Mouse (Mus musculus) G1E (cell line): ENCODE measurements around the gene Tmem168. TPM values are rescaled to one million over a fixed set of nuclear protein-coding genes. Genes with fewer than 3 reads are reported as not detected.

Experiments
- ATAC-seq: 2 replicates; pipeline ENCODE4 v1.8.0; 2016; ENCODE audit warnings: mild to moderate bottlenecking; ENCODE audit not compliant: insufficient number of reproducible peaks, poor library complexity, low FRiP score, severe bottlenecking; ENCODE audit errors: extremely low read depth
- DNase-seq: peaks from one replicate; pipeline ENCODE4 v3.0.0; 2012; ENCODE audit warnings: low spot score
- H3K27me3 ChIP-seq: 2 replicates; pipeline ENCODE4 v1.6.1; 2012; ENCODE audit warnings: mild to moderate bottlenecking, low read length, inconsistent platforms; ENCODE audit not compliant: insufficient read depth
- H3K36me3 ChIP-seq: replicated peaks from 2 replicates; pipeline ENCODE3; 2012; ENCODE audit warnings: mild to moderate bottlenecking, inconsistent platforms
- H3K4me1 ChIP-seq: 2 replicates; pipeline ENCODE4 v1.6.1; 2012; ENCODE audit warnings: low read depth, low read length, inconsistent platforms, mixed read lengths; ENCODE audit not compliant: insufficient read depth
- H3K4me3 ChIP-seq: 2 replicates; pipeline ENCODE4 v1.5.1; 2012; ENCODE audit warnings: low read depth, mild to moderate bottlenecking, inconsistent platforms, low read length, moderate library complexity, mixed read lengths
- H3K9me3 ChIP-seq: replicated peaks from 2 replicates; pipeline ENCODE4 v1.6.1; 2012; ENCODE audit warnings: inconsistent platforms
- CTCF ChIP-seq: IDR thresholded peaks from 2 replicates; pipeline ENCODE4 v1.5.1; 2012; ENCODE audit warnings: low read depth, low read length, inconsistent platforms, mixed read lengths
- GATA1 ChIP-seq: IDR thresholded peaks from 2 replicates; pipeline ENCODE4 v1.6.1; 2012; ENCODE audit warnings: borderline replicate concordance, low read length, inconsistent platforms, mixed read lengths
- GATA2 ChIP-seq: IDR thresholded peaks from 2 replicates; pipeline ENCODE4 v1.6.1; 2012; ENCODE audit warnings: low read depth, low read length, inconsistent platforms, borderline replicate concordance
- POLR2AphosphoS5 ChIP-seq: IDR thresholded peaks from 2 replicates; pipeline ENCODE4 v1.6.1; 2012; ENCODE audit warnings: low read depth, low read length, inconsistent platforms; ENCODE audit not compliant: insufficient replicate concordance
- TAL1 ChIP-seq: conservative IDR thresholded peaks from 2 replicates; pipeline ENCODE4 v1.6.1; 2012; ENCODE audit warnings: low read depth, low read length, inconsistent platforms, mixed read lengths
- polyA plus RNA-seq: library from polyadenylated mRNA; stranded (reverse); fragments of >175 nt; gene quantifications from 2 replicates; pipeline ENCODE4 v1.2.3, GENCODE M21; 2012
- total RNA-seq, 2 experiments: library from RNA; stranded (forward) in 1 of 2; stranded (reverse) in 1 of 2; fragments of 200-1000 nt in 1 of 2; fragments of >200 nt in 1 of 2; fragmentation: Nextera tagmentation in 1 of 2; gene quantifications; 2 replicates each; pipeline ENCODE4 v1.2.3; 2014 to 2017

The Tmem168 gene
- total and polyA plus RNA-seq, 3 experiments = 9.7 to 50.0 (median 41.6) TPM

DNA sequence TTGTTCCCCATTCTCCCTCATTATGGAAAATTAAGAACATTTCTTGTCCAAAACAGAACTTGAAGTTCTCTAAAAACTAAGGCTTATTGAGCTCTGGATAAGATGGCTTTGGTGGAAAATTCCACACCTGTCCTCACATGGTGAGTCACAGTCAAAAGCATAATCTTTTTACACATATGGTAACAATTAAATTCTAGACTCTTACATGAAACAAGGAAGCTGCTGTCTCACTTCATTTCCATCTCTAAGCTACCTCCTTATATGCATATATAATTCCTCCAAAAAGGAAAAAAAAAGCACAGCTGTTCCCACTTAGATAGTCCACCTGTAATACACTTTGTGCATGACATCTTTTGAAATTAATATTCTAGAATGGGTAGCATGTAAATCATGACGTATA is 24.7 kb upstream of the Tmem168 start:
- ATAC-seq (no peak), DNase-seq (no peak)
- TF ChIP-seq CTCF (no peak), GATA2 (no peak), GATA1 (no peak), POLR2AphosphoS5 (no peak), TAL1 (no peak)
- no peaks in the 10 kb centered on the region for H3K4me1 ChIP-seq
- peaks cover 18% of the 10 kb centered on the region for H3K36me3 ChIP-seq
- H3K4me3 ChIP-seq = no peak overlapping the region
- no peaks in the 10 kb centered on the region for H3K9me3 ChIP-seq
- H3K27me3 ChIP-seq = no peaks in the 10 kb centered on the region

DNA sequence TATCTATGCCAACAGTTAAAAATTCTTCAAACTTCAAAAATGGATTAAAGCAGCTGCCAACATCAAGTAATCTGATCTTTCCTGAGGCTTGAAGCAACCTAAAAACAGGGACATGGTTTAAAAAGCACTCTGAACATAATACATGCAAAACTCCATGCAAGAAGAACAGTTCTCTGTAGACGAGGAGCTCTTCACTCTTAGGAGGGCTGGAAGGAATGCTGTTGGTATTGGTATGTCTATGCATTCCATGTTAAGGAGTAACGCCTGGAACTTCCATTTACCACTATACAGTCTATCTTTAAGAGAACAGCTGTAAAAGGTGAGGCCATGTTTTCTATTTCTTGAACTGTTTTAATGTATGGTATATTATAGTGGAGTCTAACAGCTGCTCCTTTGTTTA is 22.7 kb upstream of the Tmem168 start:
- H3K4me1 ChIP-seq = no peaks in the 10 kb centered on the region
- DNase-seq (no peak), ATAC-seq (no peak)
- no peak for TF ChIP-seq POLR2AphosphoS5
- no peak for TF ChIP-seq CTCF
- TF ChIP-seq GATA1 = no peak
- no peaks in the 10 kb centered on the region for H3K27me3 ChIP-seq
- no peak overlapping the region for H3K4me3 ChIP-seq
- no peaks in the 10 kb centered on the region for H3K9me3 ChIP-seq
- peaks cover 18% of the 10 kb centered on the region for H3K36me3 ChIP-seq

DNA sequence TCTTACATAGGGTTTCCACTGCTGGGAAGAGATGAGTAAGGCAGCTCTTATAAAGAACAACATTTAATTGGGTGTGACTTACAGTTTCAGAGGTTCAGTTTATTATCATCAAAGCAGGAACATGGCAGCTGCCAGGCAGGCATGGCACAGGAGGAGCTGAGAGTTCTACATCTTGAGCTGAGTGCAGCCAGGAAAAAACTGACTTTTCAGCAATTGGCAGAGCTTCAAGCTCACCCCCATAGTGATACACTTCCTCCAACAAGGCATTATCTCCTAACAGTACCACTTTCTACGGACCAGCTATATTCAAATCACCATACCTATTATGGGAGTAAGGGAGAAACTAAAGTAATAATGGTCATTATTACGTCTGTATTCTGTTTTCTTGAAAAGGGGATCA is 11.7 kb upstream of the Tmem168 start:
- no peak for DNase-seq
- no peak for ATAC-seq
- H3K9me3 ChIP-seq = no peaks in the 10 kb centered on the region
- no peak overlapping the region for H3K4me3 ChIP-seq
- no peak for TF ChIP-seq GATA2
- TF ChIP-seq GATA1 = no peak
- TF ChIP-seq CTCF = no peak
- TF ChIP-seq POLR2AphosphoS5 = no peak
- no peak for TF ChIP-seq TAL1
- H3K27me3 ChIP-seq = no peaks in the 10 kb centered on the region
- peaks cover 11% of the 10 kb centered on the region for H3K36me3 ChIP-seq
- peaks cover 16% of the 10 kb centered on the region for H3K4me1 ChIP-seq

DNA sequence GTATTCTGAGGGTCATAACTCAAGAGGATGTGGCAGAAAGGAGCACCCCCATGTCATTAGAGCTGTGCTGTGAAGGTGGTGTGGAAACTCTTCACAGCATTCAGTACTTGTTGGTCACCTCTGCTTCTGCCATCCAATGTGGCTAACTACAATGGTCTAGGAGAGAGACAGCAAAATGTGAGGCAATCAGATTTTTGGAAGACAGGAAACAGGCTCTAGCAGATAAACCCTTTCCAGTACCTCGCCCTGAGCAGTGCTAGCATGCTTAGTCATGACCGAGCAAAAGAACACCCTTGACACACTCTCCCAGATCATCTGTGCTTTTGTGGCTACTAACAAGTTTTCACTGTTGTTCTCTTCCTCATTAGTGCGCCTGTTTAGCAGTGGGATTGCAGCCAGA is 9.2 kb upstream of the Tmem168 start:
- Histone ChIP-seq H3K4me3 (no peak overlapping the region), H3K4me1 (peaks cover 16% of the 10 kb centered on the region), H3K9me3 (no peaks in the 10 kb centered on the region), H3K36me3 (peaks cover 3% of the 10 kb centered on the region), H3K27me3 (no peaks in the 10 kb centered on the region)
- ATAC-seq (peak; percentile 88), DNase-seq (no peak)
- TF ChIP-seq TAL1 (no peak), GATA2 (no peak), GATA1 (no peak), POLR2AphosphoS5 (no peak), CTCF (no peak)

DNA sequence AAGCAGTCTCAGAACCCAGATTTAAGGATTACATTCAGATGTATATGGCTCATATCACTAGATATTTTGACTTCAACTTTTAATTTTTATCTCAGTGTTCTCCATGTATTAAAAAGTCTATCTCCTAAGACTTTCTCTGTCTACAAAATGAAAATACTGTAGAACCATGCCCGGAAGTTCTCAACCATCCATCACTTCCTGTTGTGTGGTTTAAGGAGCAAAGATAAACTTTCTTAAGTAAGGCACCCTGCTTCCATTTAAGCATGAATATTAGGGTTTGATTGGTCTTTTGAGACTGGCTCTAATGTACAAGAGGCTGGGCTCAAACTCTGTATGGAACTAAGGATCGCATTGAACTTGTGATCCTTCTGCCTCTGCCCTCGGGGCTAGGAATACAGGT is 6.7 kb upstream of the Tmem168 start:
- ATAC-seq = no peak
- H3K36me3 ChIP-seq = no peaks in the 10 kb centered on the region
- no peak for DNase-seq
- no peak overlapping the region for H3K4me3 ChIP-seq
- H3K27me3 ChIP-seq = no peaks in the 10 kb centered on the region
- H3K4me1 ChIP-seq = peaks cover 28% of the 10 kb centered on the region
- no peak for TF ChIP-seq POLR2AphosphoS5
- TF ChIP-seq CTCF = no peak
- no peak for TF ChIP-seq GATA1
- no peak for TF ChIP-seq GATA2
- TF ChIP-seq TAL1 = no peak
- no peaks in the 10 kb centered on the region for H3K9me3 ChIP-seq

DNA sequence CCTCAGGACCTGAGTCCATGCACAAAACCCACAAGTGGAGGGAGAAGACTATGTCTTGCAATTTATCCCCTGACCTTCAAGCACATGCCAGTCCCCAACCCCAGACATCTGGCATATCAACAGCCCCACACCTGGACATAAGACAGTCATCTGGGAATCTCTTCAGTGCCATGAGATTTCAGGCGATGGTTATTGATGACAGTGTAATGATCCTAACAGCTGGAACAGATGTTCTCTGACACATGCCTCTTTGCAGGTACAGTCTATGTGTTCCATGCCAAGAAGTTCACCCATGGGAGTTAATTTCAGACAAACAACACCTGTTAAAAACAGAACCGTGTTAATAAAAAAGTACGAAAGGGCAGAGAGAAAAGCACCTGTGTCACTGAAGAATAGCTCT is 5.8 kb upstream of the Tmem168 start:
- H3K4me1 ChIP-seq = peaks cover 36% of the 10 kb centered on the region
- H3K4me3 ChIP-seq = no peak overlapping the region
- H3K9me3 ChIP-seq = no peaks in the 10 kb centered on the region
- TF ChIP-seq CTCF (no peak), TAL1 (no peak), GATA1 (no peak)
- no peaks in the 10 kb centered on the region for H3K36me3 ChIP-seq
- no peaks in the 10 kb centered on the region for H3K27me3 ChIP-seq
- DNase-seq = no peak
- no peak for ATAC-seq

DNA sequence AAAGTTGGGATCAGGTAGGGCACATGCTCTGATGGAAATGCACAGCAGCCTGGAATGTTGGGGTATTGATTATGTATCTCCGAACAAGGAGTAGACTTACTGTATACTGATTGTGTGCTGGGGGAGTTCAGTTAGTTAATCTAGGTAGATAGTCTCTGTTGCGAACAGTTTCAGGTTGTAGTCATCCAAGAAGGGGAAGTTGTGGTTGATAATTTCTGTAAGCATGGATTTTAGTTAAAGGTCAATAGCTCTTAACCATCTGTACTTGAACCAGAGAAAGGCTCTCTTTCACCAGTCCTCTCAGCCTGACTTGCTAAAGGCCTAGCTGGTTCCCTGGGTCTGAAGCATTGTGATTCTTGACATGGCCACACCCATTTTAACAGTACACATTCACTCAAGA is 3.0 kb upstream of the Tmem168 start:
- DNase-seq (no peak), ATAC-seq (peak; percentile 25; the same call in 1 of the 2 replicates)
- no peaks in the 10 kb centered on the region for H3K36me3 ChIP-seq
- TF ChIP-seq TAL1 (no peak), GATA1 (no peak), GATA2 (no peak), POLR2AphosphoS5 (no peak), CTCF (no peak)
- no peak overlapping the region for H3K4me3 ChIP-seq
- H3K9me3 ChIP-seq = no peaks in the 10 kb centered on the region
- H3K4me1 ChIP-seq = peaks cover 33% of the 10 kb centered on the region
- H3K27me3 ChIP-seq = no peaks in the 10 kb centered on the region
